Mouse (Mus musculus) liver, postnatal 0 days (tissue): ENCODE results near the gene Gm21885.

Experiments
- CTCF ChIP-seq: sonication (generic); IDR thresholded peaks from 2 replicates; pipeline ENCODE4 v1.5.1; 2016; ENCODE audit warnings: antibody characterized with exemption, low read depth
- EP300 ChIP-seq: IDR thresholded peaks from 2 replicates; pipeline ENCODE4 v1.6.1; 2016; ENCODE audit warnings: antibody characterized with exemption, low read depth, mild to moderate bottlenecking

DNA sequence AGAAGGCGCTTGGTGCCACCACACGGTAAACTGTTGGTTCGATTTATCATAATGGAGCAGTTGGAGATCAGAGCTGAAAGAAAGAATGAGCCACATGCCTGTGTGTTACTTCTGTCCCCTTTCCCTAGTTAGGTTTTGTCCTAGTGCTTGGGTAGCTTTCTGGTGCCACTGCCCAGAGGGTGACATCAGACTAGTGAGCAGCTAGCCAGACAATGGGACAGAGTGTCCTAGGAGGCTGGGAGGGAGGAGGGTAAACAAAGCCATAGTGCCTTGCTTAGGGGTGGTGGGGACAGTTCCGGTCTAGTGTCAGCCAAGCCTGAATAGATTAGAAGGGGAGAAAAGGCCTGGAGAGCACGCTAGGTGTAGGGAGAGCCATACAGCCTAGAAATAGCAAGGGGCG lies 48.3 kb upstream of the Gm21885 start:
- TF ChIP-seq CTCF (no peak), EP300 (no peak)
